9 mouse cellular contexts compared by ENCODE assay signal in genomic region chr6:83138056-83138455, GRCm38 (mm10). TPM values are rescaled to one million over a fixed set of nuclear protein-coding genes. Genes with fewer than 3 reads are reported as not detected.
DNase-seq lines count a peak whose midpoint lies in the region; ATAC-seq and TF ChIP-seq lines count a peak whose summit lies in the region.
"Had no signal": no experiment of that assay in that cellular context is flagged by ENCODE, and none has a peak within 500 bp of the region (broad histone marks: within the 10 kb centered on the region; RNA-seq: fewer than 3 reads in every experiment).

No protein-coding gene starts in this region.

- H3K36me3 ChIP-seq in heart, embryonic 10.5 days, result no peaks in the 10 kb centered on the region
- H3K36me3 ChIP-seq in hindbrain, embryonic 10.5 days, result peaks cover 11% of the 10 kb centered on the region; the same call in 1 of the 2 replicates
- no peaks in the 10 kb centered on the region; the same call in 1 of the 2 replicates for H3K36me3 ChIP-seq in liver, embryonic 11.5 days (ENCODE audit: control insufficient read depth, insufficient read depth, low read length)
- H3K36me3 ChIP-seq in small intestine, adult 2 months (ENCODE audit: control insufficient read depth, insufficient read depth, low read length), result peaks cover 6% of the 10 kb centered on the region; the same call in 1 of the 2 replicates

- WGBS in heart, embryonic 10.5 days, result 2% methylated on average over 11 of the region's 11 CpGs
- WGBS in hindbrain, embryonic 10.5 days, result under 1% methylated on average over 11 of the region's 11 CpGs
- 2% methylated on average over 11 of the region's 11 CpGs for WGBS in liver, embryonic 11.5 days
- WGBS in small intestine, adult 2 months, result 9% methylated on average over 11 of the region's 11 CpGs

- ATAC-seq in common myeloid progenitor, adult 5-6 weeks (replicated peaks; ENCODE audit: low read depth, poor library complexity, severe bottlenecking), result peak; percentile 44
- peak; percentile 48 for ATAC-seq in liver, embryonic 11.5 days (replicated peaks; ENCODE audit: low FRiP score)

- peak overlapping the region; percentile 79 for H3K4me3 ChIP-seq in heart, embryonic 10.5 days
- peak overlapping the region; percentile 84 for H3K4me3 ChIP-seq in hindbrain, embryonic 10.5 days
- H3K4me3 ChIP-seq in liver, embryonic 11.5 days (ENCODE audit: low read depth, low read length), result peak overlapping the region; percentile 63
- H3K4me3 ChIP-seq in small intestine, adult 2 months (ENCODE audit: low read depth, low read length), result peak overlapping the region; percentile 83

- H3K9ac ChIP-seq in liver, embryonic 11.5 days (ENCODE audit: low read depth, low read length), result peak overlapping the region; percentile 86

- intact Hi-C loops in heart, postnatal 10 days (cut with DNase I), result no loop called here
- intact Hi-C loops in left cerebral cortex, postnatal 36 days (cut with DNase I), result no loop called here

- H3K9me3 ChIP-seq in heart, embryonic 10.5 days, result no peaks in the 10 kb centered on the region
- H3K9me3 ChIP-seq in hindbrain, embryonic 10.5 days, result no peaks in the 10 kb centered on the region
- no peaks in the 10 kb centered on the region for H3K9me3 ChIP-seq in liver, embryonic 11.5 days (ENCODE audit: control insufficient read depth, low read length)

- peak; percentile 80 for DNase-seq in heart, embryonic 10.5 days (ENCODE audit: low spot score)
- no peak for DNase-seq in heart, postnatal 10 days
- DNase-seq in hindbrain, embryonic 10.5 days (ENCODE audit: low spot score), result peak; percentile 76
- no peak for DNase-seq in liver, embryonic 11.5 days (ENCODE audit: low spot score)
- no peak for DNase-seq in ovary, postnatal 36 days (ENCODE audit: low spot score)
- DNase-seq in left cerebral cortex, postnatal 36 days (ENCODE audit: low spot score in 2 of 2), result no peak

- TF ChIP-seq CTCF in small intestine, adult 2 months (IDR thresholded peaks at IDR 0.05; ENCODE audit: extremely low read depth, insufficient read length, insufficient replicate concordance, low read depth, low read length), result no peak

- TF ChIP-seq POLR2A in small intestine, adult 2 months (IDR thresholded peaks at IDR 0.05; ENCODE audit: low read depth, low read length), result no peak

- peaks cover 20% of the 10 kb centered on the region for H3K27me3 ChIP-seq in heart, embryonic 10.5 days (ENCODE audit: insufficient read depth, poor library complexity, severe bottlenecking)
- H3K27me3 ChIP-seq in hindbrain, embryonic 10.5 days (ENCODE audit: insufficient read depth, poor library complexity, severe bottlenecking), result peaks cover 28% of the 10 kb centered on the region
- peaks cover 30% of the 10 kb centered on the region for H3K27me3 ChIP-seq in liver, embryonic 11.5 days (replicated peaks; ENCODE audit: control insufficient read depth, insufficient read depth, low read length)
- no peaks in the 10 kb centered on the region for H3K27me3 ChIP-seq in small intestine, adult 2 months (ENCODE audit: control insufficient read depth, insufficient read depth, low read length)

- H3K4me2 ChIP-seq in liver, embryonic 11.5 days, result peak overlapping the region; percentile 86

- H3K4me1 ChIP-seq in heart, embryonic 10.5 days, result peaks cover 61% of the 10 kb centered on the region
- H3K4me1 ChIP-seq in hindbrain, embryonic 10.5 days (replicated peaks), result peaks cover 87% of the 10 kb centered on the region
- peaks cover 37% of the 10 kb centered on the region for H3K4me1 ChIP-seq in liver, embryonic 11.5 days (replicated peaks; ENCODE audit: control insufficient read depth, insufficient read depth, low read length)
- peaks cover 21% of the 10 kb centered on the region for H3K4me1 ChIP-seq in small intestine, adult 2 months (ENCODE audit: control insufficient read depth, insufficient read depth, insufficient read length, low read length)

- H3K27ac ChIP-seq in heart, embryonic 10.5 days, result peak overlapping the region; percentile 99
- peak overlapping the region; percentile 100 for H3K27ac ChIP-seq in hindbrain, embryonic 10.5 days
- H3K27ac ChIP-seq in liver, embryonic 11.5 days (ENCODE audit: low read depth, low read length), result peak overlapping the region; percentile 97
- peak overlapping the region; percentile 93 for H3K27ac ChIP-seq in small intestine, adult 2 months (ENCODE audit: insufficient read depth, low read depth, low read length)

RNA-seq across cellular contexts. Expression of gene Rtkn, which starts 2.8 kb away (rescaled TPM):
- 18.4 and 24.4 TPM in 2 replicates for polyA plus RNA-seq in heart, embryonic 10.5 days (2016; fragmentation: Nextera tagmentation; extraction: Ambion mirVana)
- 10 to 100 TPM; 10.7 to 11.7 TPM for total RNA-seq in heart, postnatal 10 days (2021)
- total RNA-seq in common myeloid progenitor, adult 5-6 weeks (2017), result 0.96 and 3.9 TPM in 2 replicates
- polyA plus RNA-seq in hindbrain, embryonic 10.5 days (2016; fragmentation: Nextera tagmentation; extraction: Ambion mirVana), result 40.5 and 46.4 TPM in 2 replicates
- 14.7 and 15.4 TPM in 2 replicates for polyA plus RNA-seq in liver, embryonic 11.5 days (2014; fragmentation: Nextera tagmentation; extraction: Ambion mirVana)
- 47.3 and 179 TPM in 2 replicates for polyA plus RNA-seq in small intestine, adult 2 months (2012; rRNA removed)
- 100 to 1,000 TPM in 1 of 2 experiments, 10 to 100 TPM in 1; 88.7 to 105 TPM for total RNA-seq in left cerebral cortex, postnatal 36 days (2021)
- total RNA-seq: neutrophil, adult 5-6 weeks had no signal

RNA-seq across cellular contexts. Expression of gene Ino80b, which starts 12.8 kb away (rescaled TPM):
- 11.4 and 16.1 TPM in 2 replicates for polyA plus RNA-seq in heart, embryonic 10.5 days (2016; fragmentation: Nextera tagmentation; extraction: Ambion mirVana)
- total RNA-seq in heart, postnatal 10 days (2021), result 10 to 100 TPM; 14.6 to 17.6 TPM
- total RNA-seq in common myeloid progenitor, adult 5-6 weeks (2017), result 40.2 and 58.8 TPM in 2 replicates
- 19.8 and 22.8 TPM in 2 replicates for polyA plus RNA-seq in hindbrain, embryonic 10.5 days (2016; fragmentation: Nextera tagmentation; extraction: Ambion mirVana)
- 15.8 and 17.6 TPM in 2 replicates for polyA plus RNA-seq in liver, embryonic 11.5 days (2014; fragmentation: Nextera tagmentation; extraction: Ambion mirVana)
- polyA plus RNA-seq in small intestine, adult 2 months (2012; rRNA removed), result 30.3 and 70.3 TPM in 2 replicates
- total RNA-seq in left cerebral cortex, postnatal 36 days (2021), result 10 to 100 TPM; 20.5 to 26.0 TPM

RNA-seq across cellular contexts. Expression of gene Wbp1, which starts 16.7 kb away (rescaled TPM):
- 101 and 113 TPM in 2 replicates for polyA plus RNA-seq in heart, embryonic 10.5 days (2016; fragmentation: Nextera tagmentation; extraction: Ambion mirVana)
- 10 to 100 TPM; 83.1 to 83.9 TPM for total RNA-seq in heart, postnatal 10 days (2021)
- 70.1 and 85.3 TPM in 2 replicates for total RNA-seq in common myeloid progenitor, adult 5-6 weeks (2017)
- polyA plus RNA-seq in hindbrain, embryonic 10.5 days (2016; fragmentation: Nextera tagmentation; extraction: Ambion mirVana), result 157 and 245 TPM in 2 replicates
- polyA plus RNA-seq in liver, embryonic 11.5 days (2014; fragmentation: Nextera tagmentation; extraction: Ambion mirVana), result 45.1 and 50.3 TPM in 2 replicates
- 91.6 and 183 TPM in 2 replicates for polyA plus RNA-seq in small intestine, adult 2 months (2012; rRNA removed)
- 10 to 100 TPM; 33.5 to 46.6 TPM for total RNA-seq in left cerebral cortex, postnatal 36 days (2021)

RNA-seq across cellular contexts. Expression of gene Wdr54, which starts 18.1 kb away (rescaled TPM):
- 6.9 and 7.3 TPM in 2 replicates for polyA plus RNA-seq in heart, embryonic 10.5 days (2016; fragmentation: Nextera tagmentation; extraction: Ambion mirVana)
- total RNA-seq in heart, postnatal 10 days (2021), result 1 to 10 TPM; 1.7 to 1.8 TPM
- total RNA-seq in common myeloid progenitor, adult 5-6 weeks (2017), result not detected in 2 replicates
- polyA plus RNA-seq in hindbrain, embryonic 10.5 days (2016; fragmentation: Nextera tagmentation; extraction: Ambion mirVana), result 14.2 and 15.9 TPM in 2 replicates
- 2.3 and 4.3 TPM in 2 replicates for polyA plus RNA-seq in liver, embryonic 11.5 days (2014; fragmentation: Nextera tagmentation; extraction: Ambion mirVana)
- polyA plus RNA-seq in small intestine, adult 2 months (2012; rRNA removed), result 0.90 and 1.3 TPM in 2 replicates
- total RNA-seq in left cerebral cortex, postnatal 36 days (2021), result 10 to 100 TPM; 29.1 to 31.3 TPM
- total RNA-seq: neutrophil, adult 5-6 weeks had no signal

RNA-seq across cellular contexts. Expression of gene 1700003E16Rik, which starts 18.1 kb away (rescaled TPM):
- polyA plus RNA-seq in heart, embryonic 10.5 days (2016; fragmentation: Nextera tagmentation; extraction: Ambion mirVana), result 0.23 and 0.50 TPM in 2 replicates
- under 1 TPM in 1 of 2 experiments, not detected in 1; 0.12 TPM for total RNA-seq in heart, postnatal 10 days (2021)
- total RNA-seq in common myeloid progenitor, adult 5-6 weeks (2017), result not detected in 2 replicates
- 3.1 and 6.0 TPM in 2 replicates for polyA plus RNA-seq in hindbrain, embryonic 10.5 days (2016; fragmentation: Nextera tagmentation; extraction: Ambion mirVana)
- 0.08 and 0.12 TPM in 2 replicates for polyA plus RNA-seq in liver, embryonic 11.5 days (2014; fragmentation: Nextera tagmentation; extraction: Ambion mirVana)
- 0.09 TPM in 1 of 2 replicates, not detected in the other for polyA plus RNA-seq in small intestine, adult 2 months (2012; rRNA removed)
- 10 to 100 TPM; 27.4 to 31.5 TPM for total RNA-seq in left cerebral cortex, postnatal 36 days (2021)
- total RNA-seq: neutrophil, adult 5-6 weeks had no signal

Comparison
In these comparisons a context has a peak if more than half of its experiments do, and no peak if none do; other contexts are left out.
1. DNase-seq: peak in heart, embryonic 10.5 days (single experiment) and hindbrain, embryonic 10.5 days (single experiment); none in heart, postnatal 10 days (0 of 2), liver, embryonic 11.5 days (single experiment), ovary, postnatal 36 days (single experiment) and left cerebral cortex, postnatal 36 days (0 of 2).
2. Peak in every context shown above with its lines, with median percentiles within 50 percentile points of each other: H3K27ac ChIP-seq and H3K4me3 ChIP-seq.